ENCODE assay signal across 8 mouse cellular contexts in genomic region chr7:126792721-126793443, GRCm38 (mm10). TPM values are rescaled to one million over a fixed set of nuclear protein-coding genes. Genes with fewer than 3 reads are reported as not detected.
DNase-seq lines count a peak whose midpoint lies in the region; ATAC-seq and TF ChIP-seq lines count a peak whose summit lies in the region.

No protein-coding gene starts in this region.

- H3K36me3 ChIP-seq in lung, embryonic 16.5 days (ENCODE audit: control insufficient read depth, insufficient read depth, low read length): peaks cover 44% of the 10 kb centered on the region
- peaks cover 50% of the 10 kb centered on the region for H3K36me3 ChIP-seq in intestine, postnatal 0 days (ENCODE audit: control insufficient read depth, insufficient read depth)
- H3K36me3 ChIP-seq in neural tube, embryonic 14.5 days (ENCODE audit: control insufficient read depth, insufficient read depth, low read length): peaks cover 42% of the 10 kb centered on the region

- no peaks in the 10 kb centered on the region for H3K27me3 ChIP-seq in lung, embryonic 16.5 days (ENCODE audit: control insufficient read depth, insufficient read depth, low read depth, low read length)
- H3K27me3 ChIP-seq in intestine, postnatal 0 days (replicated peaks; ENCODE audit: control insufficient read depth, insufficient read depth, low read length): no peaks in the 10 kb centered on the region
- no peaks in the 10 kb centered on the region for H3K27me3 ChIP-seq in neural tube, embryonic 14.5 days (ENCODE audit: control insufficient read depth, insufficient read depth, low read length)

- H3K9me3 ChIP-seq in lung, embryonic 16.5 days (ENCODE audit: control insufficient read depth, low read length): no peaks in the 10 kb centered on the region
- no peaks in the 10 kb centered on the region for H3K9me3 ChIP-seq in intestine, postnatal 0 days (ENCODE audit: control insufficient read depth)
- no peaks in the 10 kb centered on the region for H3K9me3 ChIP-seq in neural tube, embryonic 14.5 days (ENCODE audit: control insufficient read depth, low read length)

- DNase-seq in lung, postnatal 36 days: no peak
- no peak for DNase-seq in right cerebral cortex, postnatal 25 days
- DNase-seq in urinary bladder, postnatal 25 days (ENCODE audit: low spot score): no peak
- DNase-seq in urinary bladder, postnatal 4 days (ENCODE audit: low spot score in 2 of 2): no peak

- H3K4me1 ChIP-seq in lung, embryonic 16.5 days (replicated peaks; ENCODE audit: control insufficient read depth, insufficient read depth, low read length): peaks cover 25% of the 10 kb centered on the region
- peaks cover 3% of the 10 kb centered on the region; the same call in 1 of the 2 replicates for H3K4me1 ChIP-seq in intestine, postnatal 0 days (replicated peaks; ENCODE audit: control insufficient read depth, insufficient read depth, low read length)
- peaks cover 20% of the 10 kb centered on the region for H3K4me1 ChIP-seq in neural tube, embryonic 14.5 days (ENCODE audit: control insufficient read depth, insufficient read depth, low read length)

- 16% methylated on average over 11 of the region's 11 CpGs for WGBS in lung, embryonic 16.5 days
- WGBS in intestine, postnatal 0 days: 15% methylated on average over 11 of the region's 11 CpGs
- WGBS in neural tube, embryonic 14.5 days: 31% methylated on average over 11 of the region's 11 CpGs

- peak overlapping the region; percentile 94 for H3K4me3 ChIP-seq in lung, embryonic 16.5 days (ENCODE audit: low read length)
- peak overlapping the region; percentile 86 for H3K4me3 ChIP-seq in intestine, postnatal 0 days (ENCODE audit: low read depth, low read length)
- H3K4me3 ChIP-seq in neural tube, embryonic 14.5 days (ENCODE audit: low read depth, low read length): peak overlapping the region; percentile 90

- no peak for TF ChIP-seq CTCF in intestine, postnatal 0 days (IDR thresholded peaks at IDR 0.05; ENCODE audit: low read depth)

- H3K9ac ChIP-seq in lung, embryonic 16.5 days (ENCODE audit: low read length): peak overlapping the region; percentile 64
- 0 out of 2 replicates have a peak overlapping the region, but pooled peaks have one; percentile 92 for H3K9ac ChIP-seq in intestine, postnatal 0 days (ENCODE audit: low read depth, low read length)
- peak overlapping the region; percentile 82 for H3K9ac ChIP-seq in neural tube, embryonic 14.5 days (replicated peaks; ENCODE audit: low read depth, low read length)

- ATAC-seq in lung, embryonic 16.5 days (ENCODE audit: low read depth): no peak
- 0 out of 2 replicates have a peak, but pooled peaks have one; percentile 6 for ATAC-seq in erythroid progenitor cell, adult 5-6 weeks (replicated peaks; ENCODE audit: low FRiP score, poor library complexity, severe bottlenecking)
- no peak for ATAC-seq in intestine, postnatal 0 days
- peak; percentile 13; the same call in 1 of the 2 replicates for ATAC-seq in neural tube, embryonic 14.5 days (ENCODE audit: low read depth)

- H3K4me2 ChIP-seq in lung, embryonic 16.5 days (ENCODE audit: low read depth, low read length): peak overlapping the region; percentile 68
- H3K4me2 ChIP-seq in intestine, postnatal 0 days (replicated peaks; ENCODE audit: low read depth): peak overlapping the region; percentile 71
- peak overlapping the region; percentile 81 for H3K4me2 ChIP-seq in neural tube, embryonic 14.5 days (ENCODE audit: low read depth, low read length)

- H3K27ac ChIP-seq in lung, embryonic 16.5 days (ENCODE audit: low read length): peak overlapping the region; percentile 97
- H3K27ac ChIP-seq in intestine, postnatal 0 days (ENCODE audit: low read depth, low read length): 0 out of 2 replicates have a peak overlapping the region, but pooled peaks have one; percentile 97
- H3K27ac ChIP-seq in neural tube, embryonic 14.5 days (ENCODE audit: low read depth, low read length): peak overlapping the region; percentile 91

RNA-seq across cellular contexts. Expression of gene Ppp4c, which starts 0.6 kb away (rescaled TPM):
- 232 and 243 TPM in 2 replicates for polyA plus RNA-seq in lung, embryonic 16.5 days (2015; fragmentation: Nextera tagmentation; extraction: Ambion mirVana)
- 63.7 and 105 TPM in 2 replicates for total RNA-seq in erythroid progenitor cell, adult 5-6 weeks (2015; ENCODE audit: low replicate concordance)
- 52.8 and 67.6 TPM in 2 replicates for total RNA-seq in erythroid progenitor cell, adult 5-6 weeks (2017; ENCODE audit: low replicate concordance)
- polyA plus RNA-seq in intestine, postnatal 0 days (2015; fragmentation: Nextera tagmentation; extraction: Ambion mirVana): 134 and 135 TPM in 2 replicates
- polyA plus RNA-seq in neural tube, embryonic 14.5 days (2014; fragmentation: Nextera tagmentation; extraction: Ambion mirVana): 154 and 168 TPM in 2 replicates

RNA-seq across cellular contexts. Expression of gene Fam57b, which starts 4.6 kb away (rescaled TPM):
- 0.36 and 0.38 TPM in 2 replicates for polyA plus RNA-seq in lung, embryonic 16.5 days (2015; fragmentation: Nextera tagmentation; extraction: Ambion mirVana)
- not detected in 2 replicates for total RNA-seq in erythroid progenitor cell, adult 5-6 weeks (2015; ENCODE audit: low replicate concordance)
- total RNA-seq in erythroid progenitor cell, adult 5-6 weeks (2017; ENCODE audit: low replicate concordance): not detected in 2 replicates
- 0.97 and 1.2 TPM in 2 replicates for polyA plus RNA-seq in intestine, postnatal 0 days (2015; fragmentation: Nextera tagmentation; extraction: Ambion mirVana)
- 50.9 and 64.4 TPM in 2 replicates for polyA plus RNA-seq in neural tube, embryonic 14.5 days (2014; fragmentation: Nextera tagmentation; extraction: Ambion mirVana)

RNA-seq across cellular contexts. Expression of gene Tbx6, which starts 11.6 kb away (rescaled TPM):
- 0.25 and 0.68 TPM in 2 replicates for polyA plus RNA-seq in lung, embryonic 16.5 days (2015; fragmentation: Nextera tagmentation; extraction: Ambion mirVana)
- total RNA-seq in erythroid progenitor cell, adult 5-6 weeks (2015; ENCODE audit: low replicate concordance): 2.1 and 4.3 TPM in 2 replicates
- 2.6 and 2.7 TPM in 2 replicates for total RNA-seq in erythroid progenitor cell, adult 5-6 weeks (2017; ENCODE audit: low replicate concordance)
- polyA plus RNA-seq in intestine, postnatal 0 days (2015; fragmentation: Nextera tagmentation; extraction: Ambion mirVana): 0.17 TPM in 2 replicates
- polyA plus RNA-seq in neural tube, embryonic 14.5 days (2014; fragmentation: Nextera tagmentation; extraction: Ambion mirVana): 0.27 and 0.55 TPM in 2 replicates

RNA-seq across cellular contexts. Expression of gene Ypel3, which starts 16.1 kb away (rescaled TPM):
- polyA plus RNA-seq in lung, embryonic 16.5 days (2015; fragmentation: Nextera tagmentation; extraction: Ambion mirVana): 111 and 123 TPM in 2 replicates
- total RNA-seq in erythroid progenitor cell, adult 5-6 weeks (2015; ENCODE audit: low replicate concordance): 182 and 256 TPM in 2 replicates
- total RNA-seq in erythroid progenitor cell, adult 5-6 weeks (2017; ENCODE audit: low replicate concordance): 61.6 and 74.1 TPM in 2 replicates
- polyA plus RNA-seq in intestine, postnatal 0 days (2015; fragmentation: Nextera tagmentation; extraction: Ambion mirVana): 63.1 and 64.6 TPM in 2 replicates
- 219 and 246 TPM in 2 replicates for polyA plus RNA-seq in neural tube, embryonic 14.5 days (2014; fragmentation: Nextera tagmentation; extraction: Ambion mirVana)

RNA-seq across cellular contexts. Expression of gene Gdpd3, which starts 26.7 kb away (rescaled TPM):
- polyA plus RNA-seq in lung, embryonic 16.5 days (2015; fragmentation: Nextera tagmentation; extraction: Ambion mirVana): 2.9 and 4.2 TPM in 2 replicates
- total RNA-seq in erythroid progenitor cell, adult 5-6 weeks (2015; ENCODE audit: low replicate concordance): 9.2 and 11.9 TPM in 2 replicates
- total RNA-seq in erythroid progenitor cell, adult 5-6 weeks (2017; ENCODE audit: low replicate concordance): 8.1 TPM in 1 of 2 replicates, not detected in the other
- polyA plus RNA-seq in intestine, postnatal 0 days (2015; fragmentation: Nextera tagmentation; extraction: Ambion mirVana): 13.9 and 14.6 TPM in 2 replicates
- polyA plus RNA-seq in neural tube, embryonic 14.5 days (2014; fragmentation: Nextera tagmentation; extraction: Ambion mirVana): 1.8 and 2.4 TPM in 2 replicates

Comparison
In these comparisons a context has a peak if more than half of its experiments do, and no peak if none do; other contexts are left out.
1. ATAC-seq: peak in erythroid progenitor cell, adult 5-6 weeks (single experiment) and neural tube, embryonic 14.5 days (single experiment); none in lung, embryonic 16.5 days (single experiment) and intestine, postnatal 0 days (single experiment).
2. RNA of gene Fam57b, which starts 4.6 kb away (polyA plus RNA-seq): 50.9 to 64.4 TPM in neural tube, embryonic 14.5 days; 0.97 to 1.2 TPM in intestine, postnatal 0 days and 0.36 to 0.38 TPM in lung, embryonic 16.5 days; every median in the first group is over 10 times any median in the second.
3. Peak in every context shown above with its lines, with median percentiles within 50 percentile points of each other: H3K27ac ChIP-seq, H3K4me2 ChIP-seq, H3K4me3 ChIP-seq and H3K9ac ChIP-seq.